Mouse (Mus musculus) embryonic stem cell, embryonic (primary cell): ENCODE results near the gene Cd34.

ENCODE experiments used
- CTCF ChIA-PET, 4 experiments: fragments of 300-600 bp in 2 of 4; fragments of 350-600 bp in 2 of 4; sonication (Branson Sonifier 250); formaldehyde crosslinking; loops; one replicate each; lab custom pipeline; 2022; ENCODE audit warnings: inconsistent platforms in 2 of 4; lab: Charles Lee
- POLR2A ChIA-PET, 4 experiments: fragments of 300-600 bp in 2 of 4; fragments of 350-600 bp in 2 of 4; sonication (Branson Sonifier 250); formaldehyde crosslinking; loops; one replicate each; lab custom pipeline; 2022; ENCODE audit warnings: antibody characterized with exemption in 4 of 4, inconsistent platforms in 1 of 4; lab: Charles Lee

The Cd34 gene

DNA sequence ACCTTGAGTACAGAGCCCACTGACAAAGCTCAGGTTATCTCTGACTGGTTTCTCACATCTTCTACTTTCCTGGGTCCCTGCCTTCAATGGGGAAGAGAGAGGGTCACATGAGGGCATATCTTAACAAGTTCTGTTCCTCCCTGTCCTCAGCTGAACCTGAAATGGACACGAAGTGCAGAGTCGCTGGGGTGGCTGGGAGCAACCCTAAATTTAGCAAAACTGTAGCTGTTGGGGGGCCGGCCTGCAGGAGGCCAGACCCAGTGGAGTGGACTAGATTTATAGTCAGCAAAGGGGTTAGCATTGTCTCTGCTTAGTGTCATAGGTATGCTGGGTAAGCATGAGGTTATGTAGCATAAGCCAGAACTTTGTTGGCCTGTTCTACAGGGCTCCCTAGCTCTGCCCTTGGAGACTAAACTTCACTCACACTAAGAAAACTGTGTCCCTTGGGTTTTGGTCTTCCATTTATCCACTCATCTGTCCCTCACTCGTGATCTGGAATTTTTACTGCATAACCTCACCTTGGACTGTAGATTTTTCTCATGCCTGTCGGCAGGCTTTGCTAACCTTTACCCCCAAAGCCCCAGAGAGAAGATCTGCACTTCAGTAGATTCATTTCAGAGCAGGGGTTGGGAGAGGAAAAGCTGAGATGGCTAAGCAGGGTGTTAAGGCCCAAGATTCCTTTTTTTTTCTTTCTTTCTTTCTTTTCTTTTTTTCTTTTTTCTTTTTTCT is 54.1 kb downstream of the Cd34 start:
- ChIA-PET CTCF (interaction anchor here in 1 of 4 experiments (0.6 kb wide), 1 partner anchor 233 kb away, joined by 3 read pairs; no protein-coding TSS in a partner anchor), POLR2A (interaction anchor here in 3 of 4 experiments (0.7 to 2.2 kb wide), 4 partner anchors 8 to 159 kb away, joined by 3 to 6 read pairs (median 4); no protein-coding TSS in a partner anchor)

DNA sequence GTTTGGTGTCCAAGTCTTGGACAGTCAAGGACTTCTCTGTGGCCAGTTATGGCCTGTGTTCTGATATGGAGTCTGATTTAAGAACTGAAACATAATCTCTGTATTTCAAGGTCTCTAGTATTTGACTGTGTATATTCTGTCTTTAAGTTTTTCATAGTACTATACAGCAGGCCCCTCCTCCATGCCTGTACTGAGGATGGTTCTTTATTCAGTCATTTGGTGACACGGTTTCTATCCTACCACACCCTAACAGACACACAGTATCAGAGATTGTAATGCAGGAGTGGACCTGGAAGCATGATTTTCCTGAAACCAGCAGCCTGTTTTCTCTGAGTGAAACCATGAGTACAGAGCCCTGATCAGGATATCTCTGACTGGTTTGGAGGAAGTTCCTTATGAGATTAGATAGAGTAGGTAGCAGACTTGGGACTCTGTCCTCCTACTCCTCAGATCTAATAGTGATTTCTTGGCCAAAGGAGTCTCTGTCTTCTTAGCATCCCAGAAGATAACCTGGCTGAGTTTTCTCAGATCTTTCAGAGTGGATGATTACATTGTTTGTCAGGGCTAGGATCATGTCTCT is 54.9 kb downstream of the Cd34 start:
- ChIA-PET POLR2A (interaction anchor here in 1 of 4 experiments (0.7 to 2.1 kb wide), 2 partner anchors 8 to 160 kb away, joined by 4 to 6 read pairs; no protein-coding TSS in a partner anchor), CTCF (no interaction called here)

DNA sequence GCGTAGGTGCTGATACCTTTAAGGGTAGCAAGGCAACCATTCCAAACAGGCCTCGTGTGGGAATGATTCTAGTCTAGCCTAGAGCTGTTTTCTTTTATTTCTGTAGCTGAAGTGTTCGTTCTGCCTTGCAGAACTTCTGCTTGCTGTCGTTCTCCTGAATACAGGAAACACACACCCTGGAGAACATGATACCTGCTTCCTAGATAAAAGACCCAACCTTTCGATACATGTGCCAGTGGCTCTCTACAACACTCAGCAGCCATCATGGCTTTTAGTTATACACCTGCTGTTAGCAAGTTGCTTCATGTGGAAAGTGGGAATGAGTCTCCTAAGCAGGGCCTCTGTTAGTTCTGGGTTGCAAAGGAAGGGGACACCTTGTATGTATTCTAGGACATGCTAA is 55.6 kb downstream of the Cd34 start:
- POLR2A ChIA-PET: interaction anchor here in 1 of 4 experiments (1.0 kb wide), 1 partner anchor 18 kb away, joined by 4 read pairs; no protein-coding TSS in a partner anchor
- CTCF ChIA-PET: no interaction called here

DNA sequence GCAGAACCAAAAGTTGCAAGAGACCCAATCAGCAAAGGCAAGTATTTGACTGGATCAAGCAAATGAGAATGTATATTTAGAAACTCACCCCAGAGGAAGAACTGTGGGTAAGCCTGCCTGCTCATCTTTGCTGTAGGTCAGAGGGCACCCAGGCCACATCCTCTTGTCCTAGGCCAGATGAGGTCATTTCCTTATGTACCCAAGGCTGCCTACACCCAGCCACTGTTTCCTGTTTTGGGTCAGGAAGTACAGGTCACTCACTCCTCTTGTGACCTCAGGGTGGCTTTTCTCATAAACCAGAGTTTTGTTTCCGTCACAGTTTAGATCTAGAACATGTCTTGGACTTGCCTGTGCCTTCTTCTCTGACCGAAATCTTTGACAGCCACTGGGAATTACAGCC is 56.6 kb downstream of the Cd34 start:
- CTCF ChIA-PET: no interaction called here
- POLR2A ChIA-PET: interaction anchor here in 1 of 4 experiments (1.0 kb wide), 1 partner anchor 18 kb away, joined by 4 read pairs; no protein-coding TSS in a partner anchor

DNA sequence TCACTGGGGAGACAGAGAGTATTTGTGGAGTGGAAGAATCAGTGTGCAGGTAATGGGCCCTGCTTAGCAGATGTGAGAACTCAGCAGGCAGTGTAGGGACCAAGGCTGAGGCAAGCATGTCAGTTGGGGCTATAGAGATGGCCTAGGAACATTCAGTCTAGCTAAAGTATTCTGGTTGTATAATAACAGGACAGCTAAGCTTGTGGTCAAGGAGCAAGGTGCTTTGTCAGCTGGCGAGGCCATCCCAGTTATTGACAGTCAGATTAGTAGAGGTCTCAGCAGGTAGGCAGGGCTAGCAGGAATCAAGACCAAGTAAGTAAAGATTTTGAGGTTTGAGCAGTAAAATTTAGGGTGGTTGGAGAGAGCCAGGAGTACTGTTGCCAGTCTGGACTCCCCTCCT is 59.8 kb downstream of the Cd34 start:
- POLR2A ChIA-PET: no interaction called here

DNA sequence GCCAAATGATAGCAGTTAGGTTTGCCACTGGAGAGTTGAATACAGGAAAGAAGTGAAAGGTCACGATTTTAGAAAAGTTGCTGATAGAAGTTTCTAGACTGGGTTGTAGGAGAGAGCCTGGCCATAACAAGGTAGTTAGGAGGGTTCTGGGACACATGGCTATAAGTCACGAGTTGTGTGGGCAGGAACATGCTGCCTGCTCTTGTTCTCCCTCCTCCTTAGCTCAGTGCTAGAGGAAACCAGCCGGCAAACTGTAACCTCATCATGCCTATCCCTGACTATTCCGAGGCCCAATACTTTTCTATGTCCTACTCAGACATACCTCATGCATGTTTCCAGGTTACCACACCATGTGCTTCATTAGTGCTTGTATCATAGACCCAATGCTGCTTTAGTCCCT is 64.7 kb downstream of the Cd34 start:
- CTCF ChIA-PET: no interaction called here

More for the DNA sequence above, 59.8 kb downstream of the Cd34 start:
- CTCF ChIA-PET: interaction anchor here in 1 of 4 experiments (0.5 kb wide), 1 partner anchor 374 kb away, joined by 5 read pairs; no protein-coding TSS in a partner anchor

DNA sequence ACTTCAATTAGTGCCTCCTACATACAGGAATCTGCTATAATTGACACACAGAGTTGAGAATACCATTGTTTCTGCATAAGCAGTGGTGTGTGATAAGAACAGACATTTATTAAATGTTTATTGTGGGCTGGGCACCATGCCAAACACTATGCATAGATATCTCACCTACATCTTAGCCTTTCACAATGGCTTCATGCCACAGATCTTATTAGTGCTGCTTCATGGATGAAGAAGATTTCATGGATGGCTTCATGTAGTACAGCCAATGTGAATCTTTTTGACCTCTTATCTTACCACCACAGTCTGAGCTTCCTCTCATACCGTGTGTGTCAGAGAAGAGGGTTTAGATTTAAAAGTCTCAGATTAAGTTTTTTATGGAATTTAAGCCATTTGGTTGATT is 65.6 kb downstream of the Cd34 start:
- CTCF ChIA-PET: interaction anchor here in 1 of 4 experiments (0.5 kb wide), 1 partner anchor 237 kb away, joined by 3 read pairs; no protein-coding TSS in a partner anchor
- POLR2A ChIA-PET: no interaction called here

More for the DNA sequence above, 64.7 kb downstream of the Cd34 start:
- POLR2A ChIA-PET: no interaction called here

DNA sequence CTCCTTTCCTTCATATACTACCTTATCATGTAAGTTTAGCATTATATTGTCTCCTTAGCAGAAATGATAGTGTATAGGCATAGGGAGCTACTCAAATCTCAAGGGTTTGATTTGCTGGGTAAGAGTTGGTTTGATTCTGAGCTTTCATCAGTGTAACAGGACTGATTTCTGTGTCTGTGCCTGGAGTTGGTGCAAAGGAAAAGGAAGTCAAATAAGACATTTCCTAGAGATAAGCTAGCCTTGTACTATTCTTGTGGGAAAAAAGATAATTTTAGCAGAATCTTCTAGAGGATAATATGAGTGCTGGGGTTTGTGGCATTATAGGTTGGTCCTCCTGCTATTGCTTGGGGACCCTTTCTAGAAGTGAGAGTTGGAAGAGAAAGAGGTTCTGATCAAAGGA is 67.6 kb downstream of the Cd34 start:
- POLR2A ChIA-PET: interaction anchor here in 1 of 4 experiments (1.6 kb wide), 1 partner anchor 12 kb away, joined by 3 read pairs; no protein-coding TSS in a partner anchor
- CTCF ChIA-PET: no interaction called here
